Mouse (Mus musculus) limb, embryonic 14.5 days (tissue): ENCODE data around the gene Hnrnph3. TPM values are rescaled to one million over a fixed set of nuclear protein-coding genes. Genes with fewer than 3 reads are reported as not detected.
"Not testable (repeated sequence)": the region's sequence is repeated elsewhere in the genome, so short reads cannot be mapped to it uniquely, and the experiment has no call there.

Experiments used
- ATAC-seq: fragments of 200-750 bp; cut with Nextera tagmentation; 2 replicates; pipeline ENCODE4 v1.8.0; 2017; ENCODE audit warnings: low read depth, moderate number of reproducible peaks, moderate TSS enrichment; ENCODE audit not compliant: low FRiP score
- DNase-seq: peaks from one replicate; pipeline ENCODE4 v3.0.0-alpha.2; 2015; ENCODE audit warnings: low spot score
- H3K27ac ChIP-seq: fragments of 300-500 bp; sonication (generic); replicated peaks from 2 replicates; pipeline ENCODE4 v1.5.1; 2014; ENCODE audit warnings: low read depth, mild to moderate bottlenecking, low read length, moderate library complexity, mixed read lengths
- H3K27me3 ChIP-seq: fragments of 300-500 bp; sonication (generic); 2 replicates; pipeline ENCODE4 v1.6.1; 2014; ENCODE audit warnings: low read length, mixed read lengths; ENCODE audit not compliant: control insufficient read depth, insufficient read depth
- H3K36me3 ChIP-seq: fragments of 300-500 bp; sonication (generic); 2 replicates; pipeline ENCODE4 v1.6.1; 2014; ENCODE audit warnings: mild to moderate bottlenecking, low read length, moderate library complexity, mixed read lengths; ENCODE audit not compliant: control insufficient read depth, insufficient read depth
- H3K4me1 ChIP-seq: fragments of 300-500 bp; sonication (generic); 2 replicates; pipeline ENCODE4 v1.6.1; 2014; ENCODE audit warnings: antibody characterized with exemption, low read length, mixed read lengths; ENCODE audit not compliant: control insufficient read depth, insufficient read depth
- H3K4me2 ChIP-seq: fragments of 300-500 bp; sonication (generic); replicated peaks from 2 replicates; pipeline ENCODE4 v1.6.1; 2014; ENCODE audit warnings: low read depth, mild to moderate bottlenecking, low read length, moderate library complexity; ENCODE audit not compliant: severe bottlenecking
- H3K4me3 ChIP-seq: fragments of 300-500 bp; sonication (generic); replicated peaks from 2 replicates; pipeline ENCODE4 v1.5.1; 2014; ENCODE audit warnings: low read length
- H3K9ac ChIP-seq: fragments of 300-500 bp; sonication (generic); 2 replicates; pipeline ENCODE4 v1.6.1; 2014; ENCODE audit warnings: mild to moderate bottlenecking, low read depth, low read length, moderate library complexity; ENCODE audit not compliant: severe bottlenecking
- H3K9me3 ChIP-seq: fragments of 300-500 bp; sonication (generic); 2 replicates; pipeline ENCODE4 v1.6.1; 2016; ENCODE audit warnings: low read length; ENCODE audit not compliant: control insufficient read depth
- POLR2A ChIP-seq: fragments of 200-500 bp; IDR thresholded peaks from 2 replicates; pipeline ENCODE4 v1.8.0; 2012; ENCODE audit warnings: inconsistent platforms, mild to moderate bottlenecking, moderate library complexity, borderline replicate concordance; ENCODE audit not compliant: insufficient read depth, insufficient read length; ENCODE audit errors: extremely low read depth
- WGBS: fragments of 180-500 bp; shearing (Covaris S2); extraction: QIAGEN DNeasy Blood & Tissue Kit; methylation state at CpG from one replicate; pipeline ENCODE4 v1.1.7; 2014; 5-methylcytosine and 5-hydroxymethylcytosine counted together
- polyA plus RNA-seq, 2 experiments: library from polyadenylated mRNA; depleted of rRNA in 1 of 2; stranded (reverse) in 1 of 2; unstranded in 1 of 2; fragments of >200 nt; fragmentation: Nextera tagmentation in 1 of 2; extraction: Ambion mirVana in 1 of 2; gene quantifications; 2 replicates each; pipeline versions ENCODE4 v1.2.1 to v1.2.3; 2012 to 2014

Gene Hnrnph3
- polyA plus RNA-seq, 2 experiments = 54.9 to 119 TPM

DNA sequence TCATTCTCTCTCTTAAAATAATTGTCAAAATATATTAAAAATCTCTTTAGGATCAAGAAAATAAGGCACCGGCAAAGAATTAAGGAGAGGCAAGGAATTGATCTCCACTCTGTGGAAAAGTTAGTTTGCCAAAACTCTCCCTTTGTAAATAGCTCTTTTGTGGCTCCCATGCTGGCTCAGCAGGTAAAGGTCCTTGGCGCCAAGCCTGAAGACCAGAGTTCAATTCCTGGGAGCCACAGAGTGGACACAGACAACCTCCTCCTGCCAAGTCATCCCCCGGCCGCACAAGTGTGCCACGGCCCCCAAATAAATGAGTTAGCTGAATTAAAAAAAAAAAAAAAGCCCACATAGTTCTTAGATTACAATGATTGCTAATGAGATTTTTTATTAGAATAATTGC lies 38.7 kb upstream of the Hnrnph3 start:
- ATAC-seq (no peak), DNase-seq (no peak)
- TF ChIP-seq POLR2A = no peak
- Histone ChIP-seq H3K9me3 (no peaks in the 10 kb centered on the region), H3K9ac (no peak overlapping the region), H3K4me3 (no peak overlapping the region), H3K4me1 (no peaks in the 10 kb centered on the region), H3K36me3 (no peaks in the 10 kb centered on the region), H3K4me2 (no peak overlapping the region), H3K27ac (no peak overlapping the region), H3K27me3 (no peaks in the 10 kb centered on the region)
- WGBS = 93% methylated on average over 5 of the region's 5 CpGs

DNA sequence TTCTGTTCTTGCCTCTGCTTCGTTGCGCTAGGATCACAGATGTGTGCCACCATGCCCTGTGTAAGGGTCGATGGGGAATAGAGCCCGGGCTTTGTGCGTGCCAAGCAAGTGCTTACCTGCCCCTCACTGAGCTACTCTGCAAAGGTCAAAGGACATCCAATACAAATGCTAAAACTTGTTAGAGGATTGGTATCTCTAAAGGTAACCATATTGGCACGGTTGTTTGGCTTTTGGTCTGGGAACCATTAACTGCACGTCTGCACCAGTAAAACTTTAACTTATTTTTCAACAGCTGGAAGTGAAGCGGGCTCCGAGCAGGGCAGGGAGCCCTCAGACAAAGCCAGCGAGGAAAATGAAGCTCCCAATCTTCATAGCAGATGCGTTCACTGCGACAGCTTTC lies 37.2 kb upstream of the Hnrnph3 start:
- Histone ChIP-seq H3K27me3 (no peaks in the 10 kb centered on the region), H3K4me2 (no peak overlapping the region), H3K36me3 (no peaks in the 10 kb centered on the region), H3K9me3 (no peaks in the 10 kb centered on the region), H3K4me1 (no peaks in the 10 kb centered on the region), H3K27ac (no peak overlapping the region), H3K9ac (no peak overlapping the region), H3K4me3 (no peak overlapping the region)
- TF ChIP-seq POLR2A = no peak
- no peak for ATAC-seq
- no peak for DNase-seq
- 55% methylated on average over 12 of the region's 12 CpGs for WGBS

DNA sequence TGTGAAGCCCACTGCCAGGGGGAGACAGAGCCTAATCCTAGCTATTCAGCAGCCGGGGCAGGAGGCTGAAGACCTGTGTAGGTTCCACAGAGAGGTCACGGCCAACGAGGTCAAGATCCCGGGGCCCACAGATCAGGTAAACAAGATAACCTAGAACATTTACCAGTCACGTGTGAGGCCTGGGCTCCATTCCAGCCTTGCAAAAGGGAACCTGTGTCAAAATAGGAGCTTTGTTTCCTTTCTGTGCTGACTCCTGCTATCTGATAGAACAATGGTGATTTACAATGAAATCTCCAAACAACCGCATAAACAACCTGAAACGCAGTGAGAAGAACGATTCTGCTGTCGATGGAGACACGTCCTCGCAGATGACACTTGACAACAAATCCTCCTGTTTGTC lies 36.4 kb upstream of the Hnrnph3 start:
- no peaks in the 10 kb centered on the region for H3K4me1 ChIP-seq
- H3K27me3 ChIP-seq = no peaks in the 10 kb centered on the region
- no peak overlapping the region for H3K27ac ChIP-seq
- no peak overlapping the region for H3K4me3 ChIP-seq
- H3K36me3 ChIP-seq = no peaks in the 10 kb centered on the region
- H3K9ac ChIP-seq = no peak overlapping the region
- no peak for ATAC-seq
- 73% methylated on average over 11 of the region's 11 CpGs for WGBS
- no peak for DNase-seq
- H3K4me2 ChIP-seq = no peak overlapping the region
- no peaks in the 10 kb centered on the region for H3K9me3 ChIP-seq
- TF ChIP-seq POLR2A = no peak

DNA sequence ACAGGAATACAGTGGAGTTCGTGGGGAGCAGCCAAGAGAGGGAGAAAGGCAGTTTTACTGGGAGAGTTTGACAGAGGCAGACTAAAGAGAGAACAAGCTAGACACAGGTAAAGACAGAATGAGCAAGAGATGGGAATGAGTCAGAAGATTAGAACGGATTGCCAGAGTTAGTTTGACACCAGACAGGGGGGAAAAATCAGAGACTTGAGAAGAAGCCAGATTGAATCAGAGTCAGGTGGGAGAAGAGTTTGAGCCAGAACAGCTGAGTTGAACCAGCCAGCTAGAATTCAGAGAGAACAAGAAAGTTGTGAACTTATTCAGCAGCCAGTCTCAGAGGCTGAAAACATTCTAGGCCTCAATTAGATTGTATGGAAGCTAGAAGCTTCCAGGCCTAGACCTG lies 35.8 kb upstream of the Hnrnph3 start, which contains the start of gene Pbld1:
Gene Pbld1 (plus strand): TSS at position 301 of the 400 bp plus-strand sequence.
- no peak within 1 kb of the TSS for H3K4me3 ChIP-seq
- 86% methylated on average over 2 of the region's 2 CpGs for WGBS

DNA sequence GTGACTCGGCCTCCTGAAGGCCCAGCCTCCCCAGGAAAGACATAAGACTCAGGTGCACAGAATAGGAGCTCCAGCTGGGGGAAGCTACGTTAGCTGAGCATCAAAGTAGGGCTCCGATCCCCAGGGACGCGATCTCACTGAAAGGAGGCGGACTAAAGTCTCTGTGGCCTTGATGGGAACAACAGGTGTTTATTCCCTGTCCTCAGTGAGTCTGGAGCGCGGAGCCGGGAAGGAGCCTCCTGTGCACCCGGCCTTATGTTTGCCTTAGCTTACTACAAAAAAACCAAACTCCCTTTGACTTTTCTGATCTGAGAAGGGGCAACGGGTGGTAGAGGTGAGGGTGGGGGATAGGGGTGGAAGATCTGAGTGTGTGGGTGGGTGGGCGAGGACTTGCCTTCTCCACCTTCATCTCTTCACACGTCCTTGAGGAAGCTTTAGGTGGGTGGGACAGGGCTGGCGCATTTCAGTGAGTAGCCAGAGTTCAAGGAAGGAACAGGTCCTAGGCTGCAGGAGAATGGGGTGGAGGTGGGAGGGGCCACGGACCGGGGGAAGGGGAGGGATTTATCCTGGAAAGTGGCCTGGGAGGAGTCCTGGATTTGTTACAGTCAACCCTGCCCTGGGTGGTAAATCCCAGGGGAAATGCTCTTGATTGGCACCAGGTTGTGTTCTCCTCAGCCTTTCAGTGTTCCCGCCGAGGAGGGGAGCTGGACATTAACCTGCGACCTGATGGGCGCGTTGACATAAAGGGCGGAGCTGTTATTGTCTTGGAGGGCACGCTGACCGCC lies 33.1 kb upstream of the Hnrnph3 start:
- H3K36me3 ChIP-seq = no peaks in the 10 kb centered on the region
- ATAC-seq = no peak
- no peaks in the 10 kb centered on the region for H3K4me1 ChIP-seq
- H3K9ac ChIP-seq = no peak overlapping the region
- WGBS = 32% methylated on average over 24 of the region's 24 CpGs
- no peak overlapping the region for H3K4me3 ChIP-seq
- no peaks in the 10 kb centered on the region for H3K27me3 ChIP-seq
- TF ChIP-seq POLR2A = no peak
- H3K9me3 ChIP-seq = no peaks in the 10 kb centered on the region
- no peak overlapping the region for H3K27ac ChIP-seq
- H3K4me2 ChIP-seq = no peak overlapping the region
- no peak for DNase-seq

More for the DNA sequence above, 35.8 kb upstream of the Hnrnph3 start, which contains the start of gene Pbld1:
- no peaks in the 10 kb centered on the region for H3K27me3 ChIP-seq
- H3K9me3 ChIP-seq = no peaks in the 10 kb centered on the region
- H3K36me3 ChIP-seq = no peaks in the 10 kb centered on the region
- no peak within 1 kb of the TSS for H3K4me2 ChIP-seq
- H3K4me1 ChIP-seq = no peaks in the 10 kb centered on the region
- DNase-seq (no peak), ATAC-seq (no peak)
- TF ChIP-seq POLR2A = no peak
- H3K27ac ChIP-seq = no peak within 1 kb of the TSS
- no peak within 1 kb of the TSS for H3K9ac ChIP-seq

DNA sequence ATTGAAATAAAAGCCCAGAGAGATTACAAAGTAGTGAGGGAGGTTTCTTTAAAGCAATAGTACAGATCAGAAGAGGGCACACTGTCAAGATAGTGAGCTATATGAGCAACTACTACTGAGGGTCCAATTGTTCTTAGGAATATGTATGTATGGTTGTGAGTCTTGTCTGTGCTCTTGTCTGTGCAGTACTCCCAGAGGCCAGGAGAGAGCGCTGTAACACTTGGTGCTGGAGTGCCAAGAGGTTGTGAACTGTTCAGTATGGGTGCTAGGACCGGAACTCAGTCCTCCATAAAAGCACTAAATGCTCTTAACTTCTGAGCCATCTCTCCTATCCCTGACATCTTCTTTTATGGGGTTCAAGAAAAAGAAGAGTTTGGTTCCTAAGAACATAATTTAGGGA lies 30.6 kb upstream of the Hnrnph3 start:
- Histone ChIP-seq H3K4me2 (no peak overlapping the region), H3K4me3 (no peak overlapping the region), H3K9me3 (no peaks in the 10 kb centered on the region), H3K27me3 (no peaks in the 10 kb centered on the region), H3K36me3 (no peaks in the 10 kb centered on the region), H3K9ac (no peak overlapping the region), H3K4me1 (no peaks in the 10 kb centered on the region), H3K27ac (no peak overlapping the region)
- no peak for ATAC-seq
- no peak for TF ChIP-seq POLR2A
- no peak for DNase-seq
- 67% methylated on average over 2 of the region's 2 CpGs for WGBS

DNA sequence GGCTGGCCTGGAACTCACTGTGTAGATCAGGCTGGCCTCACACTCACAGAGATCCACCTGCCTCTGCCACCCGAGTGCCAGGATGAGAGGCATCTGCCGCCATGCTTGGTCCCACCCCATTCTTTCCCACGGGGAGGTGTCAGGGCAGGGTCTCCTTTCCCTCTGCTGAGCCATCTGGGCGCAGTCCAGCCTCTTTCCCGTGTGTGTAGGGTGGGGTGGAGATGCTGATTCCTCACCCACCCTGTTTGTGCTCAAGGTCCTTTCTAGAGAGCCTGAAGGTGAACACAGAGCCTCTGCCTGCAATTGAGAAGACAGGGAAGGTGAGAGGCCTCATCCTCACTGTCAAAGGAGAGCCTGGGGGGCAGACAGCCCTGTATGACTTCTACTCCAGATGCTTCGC lies 30.1 kb upstream of the Hnrnph3 start:
- H3K9ac ChIP-seq, H3K4me3 ChIP-seq, H3K27ac ChIP-seq, H3K4me1 ChIP-seq, DNase-seq, H3K36me3 ChIP-seq, H3K4me2 ChIP-seq, ATAC-seq, H3K27me3 ChIP-seq, H3K9me3 ChIP-seq: not testable (repeated sequence)
- 79% methylated on average over 6 of the region's 6 CpGs for WGBS
